Mouse (Mus musculus): ENCODE measurements at regions not wholly inside any gene's neighbourhood (a gene's known extent, or its start where the extent isn't known, plus 50 kb on each side); places are given as distances from the start of the nearest gene placed in this dataset.

- Histone ChIP-seq H3K79me3 (ENCODE audit: low read depth) (no peaks in the 10 kb centered on the region), H3K27me3 (ENCODE audit: control insufficient read depth, insufficient read depth, insufficient read length) (no peaks in the 10 kb centered on the region), H3ac (ENCODE audit: control insufficient read depth, insufficient read length, low read depth) (no peak overlapping the region), H3K79me2 (ENCODE audit: control insufficient read depth, insufficient read depth) (no peaks in the 10 kb centered on the region), H3K36me3 (ENCODE audit: control insufficient read depth, insufficient read depth) (no peaks in the 10 kb centered on the region), H3K4me3 (ENCODE audit: insufficient read depth, poor library complexity, severe bottlenecking) (no peak overlapping the region)
- TF ChIP-seq MYOG (IDR thresholded peaks at IDR 0.05; ENCODE audit: control insufficient read depth, extremely low read depth, insufficient read length) (no peak), CEBPB (IDR thresholded peaks at IDR 0.05; ENCODE audit: low read depth) (no peak), MYOD1 (IDR thresholded peaks at IDR 0.05; ENCODE audit: control insufficient read depth, insufficient read length, low read depth) (no peak), FOSL1 (IDR thresholded peaks at IDR 0.05; ENCODE audit: insufficient read depth, low read length, poor library complexity, severe bottlenecking) (no peak), USF1 (IDR thresholded peaks at IDR 0.05; ENCODE audit: low read depth) (no peak), MAX (IDR thresholded peaks at IDR 0.05) (no peak), CTCF (IDR thresholded peaks at IDR 0.05; ENCODE audit: control insufficient read depth, insufficient read depth, insufficient read length) (no peak)
Measured at GRCm38 (mm10) chr15:51363391-51363790, 2521.3 kb upstream of the Gm7489 start.

- H3K79me3 ChIP-seq (ENCODE audit: low read depth), result no peaks in the 10 kb centered on the region
- no peaks in the 10 kb centered on the region for H3K79me2 ChIP-seq (ENCODE audit: control insufficient read depth, insufficient read depth)
- no peak for TF ChIP-seq FOSL1 (IDR thresholded peaks at IDR 0.05; ENCODE audit: insufficient read depth, low read length, poor library complexity, severe bottlenecking)
- TF ChIP-seq CEBPB (IDR thresholded peaks at IDR 0.05; ENCODE audit: low read depth), result no peak
- no peak for TF ChIP-seq CTCF (IDR thresholded peaks at IDR 0.05; ENCODE audit: control insufficient read depth, insufficient read depth, insufficient read length)
- no peak for TF ChIP-seq MYOG (IDR thresholded peaks at IDR 0.05; ENCODE audit: control insufficient read depth, extremely low read depth, insufficient read length)
- TF ChIP-seq USF1 (IDR thresholded peaks at IDR 0.05; ENCODE audit: low read depth), result no peak
- TF ChIP-seq MAX (IDR thresholded peaks at IDR 0.05), result no peak
- TF ChIP-seq MYOD1 (IDR thresholded peaks at IDR 0.05; ENCODE audit: control insufficient read depth, insufficient read length, low read depth), result no peak
- H3K36me3 ChIP-seq (ENCODE audit: control insufficient read depth, insufficient read depth), result no peaks in the 10 kb centered on the region
- H3ac ChIP-seq (ENCODE audit: control insufficient read depth, insufficient read length, low read depth), result no peak overlapping the region
- H3K27me3 ChIP-seq (ENCODE audit: control insufficient read depth, insufficient read depth, insufficient read length), result no peaks in the 10 kb centered on the region
- no peak overlapping the region for H3K4me3 ChIP-seq (ENCODE audit: insufficient read depth, poor library complexity, severe bottlenecking)
Measured at GRCm38 (mm10) chr15:51371162-51371561, 2513.5 kb upstream of the Gm7489 start.

GRCm38 (mm10) chr15:51390383-51390782 is 2494.3 kb upstream of the Gm7489 start:
- Histone ChIP-seq H3K79me2 (ENCODE audit: control insufficient read depth, insufficient read depth) (no peaks in the 10 kb centered on the region), H3K36me3 (ENCODE audit: control insufficient read depth, insufficient read depth) (no peaks in the 10 kb centered on the region), H3K79me3 (ENCODE audit: low read depth) (no peaks in the 10 kb centered on the region), H3K27me3 (ENCODE audit: control insufficient read depth, insufficient read depth, insufficient read length) (no peaks in the 10 kb centered on the region), H3K4me3 (ENCODE audit: insufficient read depth, poor library complexity, severe bottlenecking) (no peak overlapping the region), H3ac (ENCODE audit: control insufficient read depth, insufficient read length, low read depth) (no peak overlapping the region)
- no peak for TF ChIP-seq MAX (IDR thresholded peaks at IDR 0.05)
- no peak for TF ChIP-seq MYOD1 (IDR thresholded peaks at IDR 0.05; ENCODE audit: control insufficient read depth, insufficient read length, low read depth)
- TF ChIP-seq CTCF (IDR thresholded peaks at IDR 0.05; ENCODE audit: control insufficient read depth, insufficient read depth, insufficient read length), result no peak
- no peak for TF ChIP-seq FOSL1 (IDR thresholded peaks at IDR 0.05; ENCODE audit: insufficient read depth, low read length, poor library complexity, severe bottlenecking)
- no peak for TF ChIP-seq CEBPB (IDR thresholded peaks at IDR 0.05; ENCODE audit: low read depth)
- TF ChIP-seq USF1 (IDR thresholded peaks at IDR 0.05; ENCODE audit: low read depth), result no peak
- no peak for TF ChIP-seq MYOG (IDR thresholded peaks at IDR 0.05; ENCODE audit: control insufficient read depth, extremely low read depth, insufficient read length)

- no peak overlapping the region for H3K4me3 ChIP-seq (ENCODE audit: insufficient read depth, poor library complexity, severe bottlenecking)
- TF ChIP-seq USF1 (IDR thresholded peaks at IDR 0.05; ENCODE audit: low read depth) (no peak), CEBPB (IDR thresholded peaks at IDR 0.05; ENCODE audit: low read depth) (no peak), MYOD1 (IDR thresholded peaks at IDR 0.05; ENCODE audit: control insufficient read depth, insufficient read length, low read depth) (no peak), CTCF (IDR thresholded peaks at IDR 0.05; ENCODE audit: control insufficient read depth, insufficient read depth, insufficient read length) (no peak), FOSL1 (IDR thresholded peaks at IDR 0.05; ENCODE audit: insufficient read depth, low read length, poor library complexity, severe bottlenecking) (no peak), MAX (IDR thresholded peaks at IDR 0.05) (no peak), MYOG (IDR thresholded peaks at IDR 0.05; ENCODE audit: control insufficient read depth, extremely low read depth, insufficient read length) (no peak)
- H3K79me3 ChIP-seq (ENCODE audit: low read depth), result no peaks in the 10 kb centered on the region
- H3ac ChIP-seq (ENCODE audit: control insufficient read depth, insufficient read length, low read depth), result no peak overlapping the region
- no peaks in the 10 kb centered on the region for H3K36me3 ChIP-seq (ENCODE audit: control insufficient read depth, insufficient read depth)
- H3K27me3 ChIP-seq (ENCODE audit: control insufficient read depth, insufficient read depth, insufficient read length), result no peaks in the 10 kb centered on the region
- no peaks in the 10 kb centered on the region for H3K79me2 ChIP-seq (ENCODE audit: control insufficient read depth, insufficient read depth)
Measured at GRCm38 (mm10) chr15:51391352-51391751, 2493.4 kb upstream of the Gm7489 start.

- H3ac ChIP-seq (ENCODE audit: control insufficient read depth, insufficient read length, low read depth), result no peak overlapping the region
- TF ChIP-seq USF1 (IDR thresholded peaks at IDR 0.05; ENCODE audit: low read depth), result no peak
- no peak for TF ChIP-seq FOSL1 (IDR thresholded peaks at IDR 0.05; ENCODE audit: insufficient read depth, low read length, poor library complexity, severe bottlenecking)
- no peak for TF ChIP-seq MAX (IDR thresholded peaks at IDR 0.05)
- TF ChIP-seq CEBPB (IDR thresholded peaks at IDR 0.05; ENCODE audit: low read depth), result no peak
- no peak for TF ChIP-seq CTCF (IDR thresholded peaks at IDR 0.05; ENCODE audit: control insufficient read depth, insufficient read depth, insufficient read length)
- TF ChIP-seq MYOD1 (IDR thresholded peaks at IDR 0.05; ENCODE audit: control insufficient read depth, insufficient read length, low read depth), result no peak
- no peak for TF ChIP-seq MYOG (IDR thresholded peaks at IDR 0.05; ENCODE audit: control insufficient read depth, extremely low read depth, insufficient read length)
- H3K36me3 ChIP-seq (ENCODE audit: control insufficient read depth, insufficient read depth), result no peaks in the 10 kb centered on the region
- H3K4me3 ChIP-seq (ENCODE audit: insufficient read depth, poor library complexity, severe bottlenecking), result no peak overlapping the region
- H3K79me2 ChIP-seq (ENCODE audit: control insufficient read depth, insufficient read depth), result no peaks in the 10 kb centered on the region
- no peaks in the 10 kb centered on the region for H3K27me3 ChIP-seq (ENCODE audit: control insufficient read depth, insufficient read depth, insufficient read length)
- no peaks in the 10 kb centered on the region for H3K79me3 ChIP-seq (ENCODE audit: low read depth)
Measured at GRCm38 (mm10) chr15:51392449-51393405, 2492.0 kb upstream of the Gm7489 start.
